Mouse (Mus musculus): ENCODE results near the gene Hoxb3. TPM values are rescaled to one million over a fixed set of nuclear protein-coding genes. Genes with fewer than 3 reads are reported as not detected.

The Hoxb3 gene
- polyA plus RNA-seq, 1 experiment from 2014 or later, result not detected

GRCm38 (mm10) chr11:96291681-96292564 lies 31.2 kb upstream of the Hoxb3 start, which contains the start of gene Hoxb6:
Gene Hoxb6 (plus strand): TSS chr11:96292476.
- Histone ChIP-seq H3K4me3 (no peak within 1 kb of the TSS), H3K9ac (replicated peaks) (no peak within 1 kb of the TSS)

GRCm38 (mm10) chr11:96292565-96293301 lies 30.4 kb upstream of the Hoxb3 start:
- no peaks in the 10 kb centered on the region for H3K4me1 ChIP-seq
- H3K27ac ChIP-seq (replicated peaks), result no peak overlapping the region
- ATAC-seq (replicated peaks), result no peak
- H3K27me3 ChIP-seq, result peaks cover 97% of the 10 kb centered on the region
- no peak overlapping the region for H3K4me2 ChIP-seq (replicated peaks)
- no peak overlapping the region for H3K4me3 ChIP-seq
- WGBS, result 3% methylated on average over 12 of the region's 12 CpGs
- H3K9me3 ChIP-seq, result no peaks in the 10 kb centered on the region
- H3K36me3 ChIP-seq, result no peaks in the 10 kb centered on the region
- H3K9ac ChIP-seq (replicated peaks), result no peak overlapping the region

More at GRCm38 (mm10) chr11:96291681-96292564, 31.2 kb upstream of the Hoxb3 start, which contains the start of gene Hoxb6:
- no peak for ATAC-seq (replicated peaks)
- Histone ChIP-seq H3K4me1 (no peaks in the 10 kb centered on the region), H3K9me3 (no peaks in the 10 kb centered on the region), H3K4me2 (replicated peaks) (no peak within 1 kb of the TSS), H3K27me3 (peaks cover 97% of the 10 kb centered on the region), H3K36me3 (no peaks in the 10 kb centered on the region), H3K27ac (replicated peaks) (no peak within 1 kb of the TSS)
- WGBS, result 1% methylated on average over 22 of the region's 22 CpGs

- no peak overlapping the region for H3K4me3 ChIP-seq
- H3K36me3 ChIP-seq, result no peaks in the 10 kb centered on the region
- no peak overlapping the region for H3K4me2 ChIP-seq (replicated peaks)
- WGBS, result 2% methylated on average over 22 of the region's 22 CpGs
- H3K9ac ChIP-seq (replicated peaks), result no peak overlapping the region
- no peaks in the 10 kb centered on the region for H3K9me3 ChIP-seq
- H3K27ac ChIP-seq (replicated peaks), result no peak overlapping the region
- no peaks in the 10 kb centered on the region for H3K4me1 ChIP-seq
- H3K27me3 ChIP-seq, result peaks cover 97% of the 10 kb centered on the region
- ATAC-seq (replicated peaks), result no peak
Measured at GRCm38 (mm10) chr11:96293302-96293921, 29.7 kb upstream of the Hoxb3 start.

GRCm38 (mm10) chr11:96294245-96295091 lies 28.7 kb upstream of the Hoxb3 start:
- ATAC-seq (replicated peaks), result no peak
- no peak overlapping the region for H3K27ac ChIP-seq (replicated peaks)
- no peaks in the 10 kb centered on the region for H3K36me3 ChIP-seq
- no peak overlapping the region for H3K4me2 ChIP-seq (replicated peaks)
- H3K9ac ChIP-seq (replicated peaks), result no peak overlapping the region
- under 1% methylated on average over 32 of the region's 32 CpGs for WGBS
- H3K4me1 ChIP-seq, result no peaks in the 10 kb centered on the region
- H3K27me3 ChIP-seq, result peaks cover 97% of the 10 kb centered on the region
- H3K4me3 ChIP-seq, result no peak overlapping the region
- no peaks in the 10 kb centered on the region for H3K9me3 ChIP-seq

- H3K9ac ChIP-seq (replicated peaks), result no peak overlapping the region
- H3K9me3 ChIP-seq, result no peaks in the 10 kb centered on the region
- H3K4me3 ChIP-seq, result no peak overlapping the region
- H3K4me1 ChIP-seq, result no peaks in the 10 kb centered on the region
- H3K27ac ChIP-seq (replicated peaks), result no peak overlapping the region
- H3K36me3 ChIP-seq, result no peaks in the 10 kb centered on the region
- WGBS, result under 1% methylated on average over 30 of the region's 30 CpGs
- peaks cover 97% of the 10 kb centered on the region for H3K27me3 ChIP-seq
- ATAC-seq (replicated peaks), result no peak
- H3K4me2 ChIP-seq (replicated peaks), result no peak overlapping the region
Measured at GRCm38 (mm10) chr11:96295092-96295835, 27.9 kb upstream of the Hoxb3 start.

GRCm38 (mm10) chr11:96296997-96297396 lies 26.1 kb upstream of the Hoxb3 start:
- H3K4me3 ChIP-seq, result no peak overlapping the region

GRCm38 (mm10) chr11:96297428-96297827 lies 25.7 kb upstream of the Hoxb3 start:
- H3K27me3 ChIP-seq, result peaks cover 98% of the 10 kb centered on the region
- no peak overlapping the region for H3K27ac ChIP-seq (replicated peaks)
- no peaks in the 10 kb centered on the region for H3K9me3 ChIP-seq
- no peak overlapping the region for H3K4me2 ChIP-seq (replicated peaks)
- H3K9ac ChIP-seq (replicated peaks), result no peak overlapping the region
- H3K36me3 ChIP-seq, result no peaks in the 10 kb centered on the region
- no peak for ATAC-seq (replicated peaks)
- no peak overlapping the region for H3K4me3 ChIP-seq
- H3K4me1 ChIP-seq, result no peaks in the 10 kb centered on the region
- WGBS, result 0% methylated on average over 3 of the region's 3 CpGs

More at GRCm38 (mm10) chr11:96296997-96297396, 26.1 kb upstream of the Hoxb3 start:
- no peak overlapping the region for H3K9ac ChIP-seq (replicated peaks)
- WGBS, result 0% methylated on average over 2 of the region's 2 CpGs
- no peaks in the 10 kb centered on the region for H3K36me3 ChIP-seq
- peaks cover 98% of the 10 kb centered on the region for H3K27me3 ChIP-seq
- no peaks in the 10 kb centered on the region for H3K9me3 ChIP-seq
- no peak for ATAC-seq (replicated peaks)
- H3K4me2 ChIP-seq (replicated peaks), result no peak overlapping the region
- H3K4me1 ChIP-seq, result no peaks in the 10 kb centered on the region
- H3K27ac ChIP-seq (replicated peaks), result no peak overlapping the region

GRCm38 (mm10) chr11:96297968-96298635 lies 25.0 kb upstream of the Hoxb3 start:
- Histone ChIP-seq H3K9ac (replicated peaks) (no peak overlapping the region), H3K4me1 (no peaks in the 10 kb centered on the region), H3K4me3 (no peak overlapping the region), H3K9me3 (no peaks in the 10 kb centered on the region), H3K27ac (replicated peaks) (no peak overlapping the region), H3K27me3 (peaks cover 98% of the 10 kb centered on the region), H3K4me2 (replicated peaks) (no peak overlapping the region), H3K36me3 (no peaks in the 10 kb centered on the region)
- WGBS, result 2% methylated on average over 11 of the region's 11 CpGs
- no peak for ATAC-seq (replicated peaks)

GRCm38 (mm10) chr11:96298895-96299667 lies 24.0 kb upstream of the Hoxb3 start:
- Histone ChIP-seq H3K9ac (replicated peaks) (no peak overlapping the region), H3K4me3 (no peak overlapping the region), H3K27ac (replicated peaks) (no peak overlapping the region), H3K9me3 (no peaks in the 10 kb centered on the region), H3K4me2 (replicated peaks) (no peak overlapping the region), H3K36me3 (no peaks in the 10 kb centered on the region), H3K27me3 (peaks cover 98% of the 10 kb centered on the region), H3K4me1 (0 out of 2 replicates have a peak, but pooled peaks cover 6% of the 10 kb centered on the region)
- ATAC-seq (replicated peaks), result no peak
- WGBS, result under 1% methylated on average over 66 of the region's 66 CpGs

GRCm38 (mm10) chr11:96299781-96300180 lies 23.3 kb upstream of the Hoxb3 start:
- WGBS, result 2% methylated on average over 9 of the region's 9 CpGs
- no peak overlapping the region for H3K4me2 ChIP-seq (replicated peaks)
- H3K4me1 ChIP-seq, result 0 out of 2 replicates have a peak, but pooled peaks cover 6% of the 10 kb centered on the region
- H3K36me3 ChIP-seq, result no peaks in the 10 kb centered on the region
- H3K27me3 ChIP-seq, result peaks cover 98% of the 10 kb centered on the region
- no peak overlapping the region for H3K9ac ChIP-seq (replicated peaks)
- no peak for ATAC-seq (replicated peaks)
- H3K9me3 ChIP-seq, result no peaks in the 10 kb centered on the region
- no peak overlapping the region for H3K4me3 ChIP-seq
- H3K27ac ChIP-seq (replicated peaks), result no peak overlapping the region
